Comparison of ENCODE assay signal across 17 mouse cellular contexts in the genomic region with DNA sequence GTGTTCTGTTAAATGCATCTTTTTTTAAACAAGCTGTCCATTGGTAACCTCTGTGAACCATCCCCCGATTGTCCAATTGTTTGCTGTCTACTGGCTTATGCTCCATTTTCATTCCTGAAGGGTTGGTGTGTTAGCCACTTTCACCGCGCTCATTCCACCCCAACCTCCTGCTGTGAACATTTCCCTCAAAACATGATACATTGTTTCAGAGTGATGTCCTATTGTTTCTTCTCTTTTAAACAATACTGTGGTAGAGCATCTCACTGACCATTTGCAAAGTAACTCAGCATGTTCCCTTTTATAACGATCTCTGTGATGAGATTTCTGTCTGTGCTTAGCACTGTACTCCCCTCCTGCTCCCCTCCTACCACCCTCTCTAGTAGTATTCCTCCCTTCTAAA.
"Had no signal": no experiment of that assay in that cellular context is flagged by ENCODE, and none has a peak within 500 bp of the region (broad histone marks: within the 10 kb centered on the region; RNA-seq: fewer than 3 reads in every experiment).

No protein-coding gene starts in this region.

- H3K4me3 ChIP-seq: midbrain, embryonic 10.5 days; midbrain, embryonic 12.5 days; myocyte; neural tube, embryonic 13.5 days; neural tube, embryonic 15.5 days had no signal

- H3K4me2 ChIP-seq: lung, embryonic 14.5 days; midbrain, embryonic 12.5 days; neural tube, embryonic 13.5 days; neural tube, embryonic 15.5 days had no signal

- H3K4me1 ChIP-seq: neural tube, embryonic 13.5 days; neural tube, embryonic 15.5 days had no signal

- H3K27me3 ChIP-seq: neural tube, embryonic 13.5 days; neural tube, embryonic 15.5 days had no signal

- H3K9ac ChIP-seq: lung, embryonic 14.5 days; midbrain, embryonic 12.5 days; neural tube, embryonic 13.5 days; neural tube, embryonic 15.5 days had no signal

- ATAC-seq: midbrain, embryonic 16.5 days had no signal

- DNase-seq: lung, adult 18-20 months; lung, embryonic 14.5 days; lung, postnatal 10 days; lung, postnatal 4 days; midbrain, embryonic 14.5 days; right cerebral cortex, adult 18-20 months; right cerebral cortex, postnatal 25 days; right cerebral cortex, postnatal 4 days; thymus, adult 18-20 months; thymus, postnatal 14 days; thymus, postnatal 36 days had no signal

- H3K27ac ChIP-seq: midbrain, embryonic 10.5 days; midbrain, embryonic 12.5 days; neural tube, embryonic 13.5 days; neural tube, embryonic 15.5 days had no signal

- H3K9me3 ChIP-seq: midbrain, embryonic 10.5 days; midbrain, embryonic 12.5 days; neural tube, embryonic 13.5 days; neural tube, embryonic 15.5 days had no signal

- H3K36me3 ChIP-seq: midbrain, embryonic 10.5 days; midbrain, embryonic 12.5 days; neural tube, embryonic 13.5 days; neural tube, embryonic 15.5 days had no signal
